In genomic region chr6:53572979-53573710, GRCm38 (mm10) we compare ENCODE assay signal across 8 mouse cellular contexts.
DNase-seq lines count a peak whose midpoint lies in the region; ATAC-seq lines count a peak whose summit lies in the region.

No protein-coding gene starts in this region.

- H3K4me3 ChIP-seq in hindbrain, embryonic 13.5 days = peak overlapping the region; percentile 30

- peak overlapping the region; percentile 48 for H3K4me2 ChIP-seq in hindbrain, embryonic 13.5 days

- peaks cover 40% of the 10 kb centered on the region for H3K4me1 ChIP-seq in hindbrain, embryonic 13.5 days (replicated peaks)

- ATAC-seq in hindbrain, embryonic 13.5 days (ENCODE audit: low FRiP score) = peak; percentile 92

- H3K27me3 ChIP-seq in hindbrain, embryonic 13.5 days = no peaks in the 10 kb centered on the region

- H3K9ac ChIP-seq in hindbrain, embryonic 13.5 days = peak overlapping the region; percentile 63; the same call in 1 of the 2 replicates

- H3K27ac ChIP-seq in hindbrain, embryonic 13.5 days = peak overlapping the region; percentile 78

- H3K36me3 ChIP-seq in hindbrain, embryonic 13.5 days = no peaks in the 10 kb centered on the region

- DNase-seq in T-cell, adult 2 months (ENCODE audit: low spot score) = peak; percentile 33
- peak; percentile 35 to 80 for DNase-seq in cerebellum, postnatal 4 days (ENCODE audit: low spot score in 2 of 2)
- peak; percentile 97 for DNase-seq in gastrocnemius, adult 18-20 months (ENCODE audit: low spot score)
- DNase-seq in layer of hippocampus, postnatal 36 days = peak; percentile 67 to 77
- DNase-seq in lung, postnatal 10 days = peak; percentile 96
- DNase-seq in ovary, postnatal 10 days (ENCODE audit: low spot score) = peak; percentile 43
- DNase-seq in thymus, postnatal 0 days (ENCODE audit: low spot score) = no peak

- WGBS in hindbrain, embryonic 13.5 days = 5% methylated on average over 15 of the region's 16 CpGs

- H3K9me3 ChIP-seq in hindbrain, embryonic 13.5 days = no peaks in the 10 kb centered on the region
